Mouse (Mus musculus): ENCODE data around the gene Gm26558. TPM values are rescaled to one million over a fixed set of nuclear protein-coding genes. Genes with fewer than 3 reads are reported as not detected.

Gm26558 gene
- 3.8 and 4.6 TPM in 2 replicates for polyA plus RNA-seq (2016; fragmentation: Nextera tagmentation; extraction: Ambion mirVana)

DNA sequence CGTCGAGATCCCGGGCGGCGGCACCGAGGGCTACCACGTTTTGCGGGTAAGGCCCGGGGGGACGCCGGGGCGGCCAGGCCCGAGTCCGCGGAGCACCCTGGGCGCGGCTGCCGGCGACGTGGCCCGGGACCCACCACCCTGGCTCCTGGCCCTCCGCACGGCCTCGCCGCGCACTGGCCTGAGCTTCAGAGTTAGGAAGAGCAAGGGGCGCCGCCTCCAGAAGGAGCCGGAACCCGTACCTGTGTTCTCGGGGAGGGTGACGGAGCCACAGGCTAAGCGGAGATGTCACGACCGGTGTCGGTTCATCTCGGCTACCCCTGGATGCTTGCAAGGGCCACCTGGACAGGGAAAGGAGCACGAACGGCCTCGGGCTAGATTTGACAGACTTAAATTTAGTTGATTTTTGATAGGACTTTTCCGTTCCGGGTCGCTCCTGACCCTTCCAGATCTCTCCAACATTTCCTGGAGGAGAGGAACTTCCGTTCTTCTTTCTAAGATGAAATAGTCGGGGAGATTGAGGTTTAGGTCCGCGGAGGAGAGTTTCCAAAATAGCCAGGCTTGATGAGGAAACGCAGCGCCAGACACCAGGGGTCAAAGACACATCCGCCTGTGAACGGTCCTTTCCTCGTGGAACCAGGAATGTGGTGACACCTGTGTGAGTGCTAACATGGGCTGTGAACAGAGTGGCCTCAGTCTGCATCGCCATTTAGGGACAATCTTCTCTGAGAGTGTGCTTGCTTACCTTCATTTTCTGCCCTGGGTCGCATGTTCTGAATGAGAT, at the start of gene Gm26558:
TSS of gene Gm26558 (minus strand) at position 394 of the 781 bp plus-strand sequence.
- Histone ChIP-seq H3K27me3 (ENCODE audit: insufficient read depth, poor library complexity, severe bottlenecking) (0 out of 2 replicates have a peak, but pooled peaks cover 4% of the 10 kb centered on the region), H3K4me1 (peaks cover 18% of the 10 kb centered on the region), H3K27ac (peak within 1 kb of the TSS; percentile 99), H3K9me3 (no peaks in the 10 kb centered on the region), H3K4me3 (peak within 1 kb of the TSS; percentile 97), H3K36me3 (peaks cover 9% of the 10 kb centered on the region; the same call in 1 of the 2 replicates)
- peak; percentile 85 for DNase-seq (ENCODE audit: low spot score)
- WGBS, result under 1% methylated on average over 54 of the region's 54 CpGs

DNA sequence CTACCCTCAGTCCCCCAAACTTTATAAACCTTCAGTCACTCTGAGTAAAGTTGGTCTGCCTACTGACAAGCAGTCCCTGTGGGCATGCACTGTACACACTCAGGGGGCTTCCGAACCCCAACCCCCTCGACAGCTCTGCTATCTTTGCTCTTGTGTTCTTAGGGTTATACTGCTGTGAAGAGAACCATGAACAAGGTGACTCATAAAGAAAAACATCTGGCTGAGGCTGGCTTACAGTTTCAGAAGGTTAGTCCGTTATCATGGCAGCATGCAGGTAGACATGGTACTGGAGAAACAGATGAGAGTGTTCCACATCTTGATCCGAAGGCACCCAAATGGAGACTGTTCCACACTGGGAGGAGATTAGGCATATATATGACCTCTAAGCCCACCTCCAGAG, 49.0 kb upstream of the Gm26558 start:
- peaks cover 3% of the 10 kb centered on the region for H3K4me1 ChIP-seq
- no peak overlapping the region for H3K27ac ChIP-seq
- H3K9me3 ChIP-seq, result no peaks in the 10 kb centered on the region
- WGBS, result 91% methylated on average over 4 of the region's 4 CpGs
- peaks cover 64% of the 10 kb centered on the region for H3K36me3 ChIP-seq
- DNase-seq (ENCODE audit: low spot score), result peak; percentile 27
- no peaks in the 10 kb centered on the region for H3K27me3 ChIP-seq (ENCODE audit: insufficient read depth, poor library complexity, severe bottlenecking)
- H3K4me3 ChIP-seq, result no peak overlapping the region

DNA sequence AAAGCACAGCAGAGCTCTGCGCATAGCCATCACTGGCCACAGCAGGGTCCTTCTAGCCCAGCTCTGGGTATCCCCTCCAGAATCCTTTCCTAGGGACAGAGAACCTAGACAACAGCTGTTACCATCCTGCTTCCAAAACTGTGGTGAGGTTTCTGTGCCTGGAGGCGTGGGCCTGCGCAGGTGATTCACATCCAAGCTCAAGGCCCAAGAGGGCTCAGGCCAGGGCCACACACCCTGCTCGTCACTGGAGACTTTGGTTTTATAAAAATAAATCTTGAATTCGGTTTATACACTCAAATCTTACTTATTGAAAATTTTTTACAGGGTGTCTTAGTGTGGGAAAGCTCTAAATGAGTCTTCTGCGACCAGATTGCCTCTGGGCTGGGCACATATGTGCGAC, 48.3 kb upstream of the Gm26558 start:
- no peak overlapping the region for H3K27ac ChIP-seq
- peak; percentile 58 for DNase-seq (ENCODE audit: low spot score)
- no peaks in the 10 kb centered on the region for H3K27me3 ChIP-seq (ENCODE audit: insufficient read depth, poor library complexity, severe bottlenecking)
- WGBS, result 91% methylated on average over 7 of the region's 7 CpGs
- peaks cover 57% of the 10 kb centered on the region for H3K36me3 ChIP-seq
- no peak overlapping the region for H3K4me3 ChIP-seq
- H3K4me1 ChIP-seq, result peaks cover 5% of the 10 kb centered on the region
- H3K9me3 ChIP-seq, result no peaks in the 10 kb centered on the region

DNA sequence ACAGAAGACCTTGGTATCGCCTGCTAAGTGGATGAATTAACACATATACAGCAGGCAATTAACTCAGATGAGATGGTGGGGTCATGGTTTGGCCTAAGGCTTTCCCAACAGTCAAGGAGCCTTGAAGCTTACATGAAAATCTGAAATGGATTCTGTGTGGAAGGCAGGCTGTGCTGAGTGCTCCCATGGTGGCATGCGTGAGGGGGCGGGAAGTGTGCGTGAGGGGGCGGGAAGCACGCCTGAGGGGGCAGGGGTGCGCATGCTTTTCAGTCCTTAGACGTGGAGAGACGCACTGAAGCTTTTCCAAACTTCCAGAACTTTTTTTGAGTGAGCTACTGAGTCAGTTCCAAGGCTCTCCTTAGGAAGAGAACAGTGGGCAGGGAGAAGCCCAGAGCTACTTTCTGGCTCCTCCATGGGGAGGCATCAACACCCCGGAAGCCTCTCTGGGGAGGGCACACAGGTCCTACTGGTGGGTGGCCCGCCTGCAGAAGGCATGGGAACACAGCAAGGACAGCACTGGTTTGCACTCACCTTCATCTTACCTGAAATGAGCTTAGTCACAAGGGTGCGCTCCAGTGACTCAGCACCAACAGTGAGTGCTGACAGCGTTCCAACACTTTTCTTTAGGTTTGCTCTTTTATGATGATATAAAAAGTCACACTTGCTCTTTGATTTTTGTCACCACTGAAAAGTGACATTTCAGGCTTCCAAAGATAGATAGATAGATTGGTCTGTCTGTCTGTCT, 47.2 kb upstream of the Gm26558 start:
- Histone ChIP-seq H3K9me3 (no peaks in the 10 kb centered on the region), H3K4me3 (no peak overlapping the region), H3K4me1 (peaks cover 14% of the 10 kb centered on the region), H3K27me3 (ENCODE audit: insufficient read depth, poor library complexity, severe bottlenecking) (no peaks in the 10 kb centered on the region), H3K27ac (no peak overlapping the region), H3K36me3 (peaks cover 47% of the 10 kb centered on the region)
- WGBS, result 73% methylated on average over 13 of the region's 13 CpGs
- no peak for DNase-seq (ENCODE audit: low spot score)

DNA sequence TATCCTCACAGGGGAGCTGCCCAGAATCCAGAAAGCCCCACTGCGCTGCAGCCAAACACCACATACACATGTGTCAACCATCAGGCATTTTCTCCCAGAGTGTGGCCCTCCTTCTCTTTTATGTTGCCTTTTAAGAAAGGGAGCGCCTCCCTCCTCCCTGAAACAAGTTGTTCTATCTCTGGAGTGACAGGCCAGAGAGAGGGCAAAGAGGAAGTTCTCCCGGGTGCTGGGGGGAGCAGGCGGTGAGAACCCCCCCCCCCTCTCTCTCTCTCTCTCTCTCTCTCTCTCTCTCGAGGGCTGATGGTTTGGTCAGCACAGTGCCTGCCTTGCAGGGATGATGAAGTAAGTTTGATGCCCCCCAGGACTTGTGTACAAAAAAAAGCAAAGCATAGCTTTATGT, 40.5 kb upstream of the Gm26558 start:
- Histone ChIP-seq H3K36me3 (no peaks in the 10 kb centered on the region; the same call in 1 of the 2 replicates), H3K4me1 (peaks cover 27% of the 10 kb centered on the region), H3K9me3 (no peaks in the 10 kb centered on the region), H3K4me3 (no peak overlapping the region), H3K27me3 (ENCODE audit: insufficient read depth, poor library complexity, severe bottlenecking) (no peaks in the 10 kb centered on the region), H3K27ac (no peak overlapping the region)
- DNase-seq (ENCODE audit: low spot score), result no peak
- 40% methylated on average over 5 of the region's 5 CpGs for WGBS

DNA sequence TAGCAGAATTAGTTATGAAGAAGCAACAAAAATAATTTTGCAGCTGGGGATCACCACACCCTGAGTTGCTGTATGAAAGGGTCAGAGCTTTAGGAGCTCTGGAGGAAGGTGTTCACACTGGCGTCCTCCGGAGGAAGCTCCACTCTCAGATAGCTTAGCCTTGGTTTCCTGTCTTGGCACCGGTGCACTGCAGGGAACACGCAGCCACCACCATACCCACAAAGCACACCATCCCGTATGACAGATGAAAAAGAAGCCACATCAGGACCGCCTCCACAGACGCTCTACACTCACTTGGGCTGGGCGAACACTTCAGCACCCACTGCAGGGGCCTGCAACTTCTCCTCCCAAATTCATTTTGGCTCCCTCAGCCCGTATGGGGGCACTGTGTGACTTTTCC, 39.7 kb upstream of the Gm26558 start:
- 49% methylated on average over 9 of the region's 9 CpGs for WGBS
- Histone ChIP-seq H3K27ac (no peak overlapping the region), H3K36me3 (peaks cover under 1% of the 10 kb centered on the region; the same call in 1 of the 2 replicates), H3K4me3 (no peak overlapping the region), H3K27me3 (ENCODE audit: insufficient read depth, poor library complexity, severe bottlenecking) (no peaks in the 10 kb centered on the region), H3K4me1 (peaks cover 27% of the 10 kb centered on the region), H3K9me3 (no peaks in the 10 kb centered on the region)
- DNase-seq (ENCODE audit: low spot score), result no peak

DNA sequence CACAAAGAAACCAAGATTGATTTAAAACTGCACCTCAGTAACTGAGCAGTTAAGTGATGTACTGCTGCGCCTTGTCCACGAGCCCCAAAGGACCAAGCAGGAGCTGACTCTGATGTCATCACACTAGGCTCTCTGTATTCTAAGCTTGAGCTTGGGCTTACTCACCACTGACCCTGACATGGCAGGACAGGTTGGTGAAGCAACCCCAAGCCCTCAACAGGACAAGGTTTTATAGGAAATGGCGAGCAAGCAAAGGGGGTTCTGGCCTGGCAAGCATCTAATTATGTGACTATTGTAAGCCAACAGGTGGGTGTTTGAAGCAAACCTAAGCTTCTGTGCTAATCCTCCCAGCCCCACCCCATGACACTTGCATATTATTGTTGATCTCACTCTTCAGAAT, 38.9 kb upstream of the Gm26558 start:
- Histone ChIP-seq H3K27me3 (ENCODE audit: insufficient read depth, poor library complexity, severe bottlenecking) (no peaks in the 10 kb centered on the region), H3K4me3 (no peak overlapping the region), H3K27ac (no peak overlapping the region), H3K36me3 (peaks cover 2% of the 10 kb centered on the region), H3K9me3 (no peaks in the 10 kb centered on the region), H3K4me1 (peaks cover 27% of the 10 kb centered on the region)
- WGBS, result 91% methylated on average over 3 of the region's 3 CpGs
- no peak for DNase-seq (ENCODE audit: low spot score)

DNA sequence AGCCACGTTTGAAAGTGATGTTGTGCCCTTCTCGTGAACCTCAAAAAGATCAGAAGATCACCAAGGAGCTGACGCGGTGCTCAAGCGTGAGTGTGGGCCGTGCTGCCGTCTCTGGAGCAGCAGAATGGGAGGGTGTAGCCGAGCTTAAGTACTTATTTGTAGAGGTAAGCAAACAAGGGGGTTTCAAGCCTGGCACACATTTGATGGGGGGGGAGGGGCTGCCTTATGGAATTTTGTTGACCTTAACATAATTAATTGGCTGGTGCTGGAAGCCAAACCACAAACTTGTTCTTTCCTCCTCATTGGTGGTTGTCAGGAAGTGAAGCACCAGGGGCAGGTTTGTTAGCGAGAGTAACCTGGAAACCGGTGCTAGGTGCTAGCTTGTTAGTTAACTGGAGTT, 33.8 kb upstream of the Gm26558 start:
- Histone ChIP-seq H3K27me3 (ENCODE audit: insufficient read depth, poor library complexity, severe bottlenecking) (no peaks in the 10 kb centered on the region), H3K27ac (no peak overlapping the region), H3K36me3 (peaks cover 37% of the 10 kb centered on the region), H3K9me3 (no peaks in the 10 kb centered on the region), H3K4me3 (no peak overlapping the region), H3K4me1 (no peaks in the 10 kb centered on the region; the same call in 1 of the 2 replicates)
- 90% methylated on average over 10 of the region's 10 CpGs for WGBS
- no peak for DNase-seq (ENCODE audit: low spot score)

DNA sequence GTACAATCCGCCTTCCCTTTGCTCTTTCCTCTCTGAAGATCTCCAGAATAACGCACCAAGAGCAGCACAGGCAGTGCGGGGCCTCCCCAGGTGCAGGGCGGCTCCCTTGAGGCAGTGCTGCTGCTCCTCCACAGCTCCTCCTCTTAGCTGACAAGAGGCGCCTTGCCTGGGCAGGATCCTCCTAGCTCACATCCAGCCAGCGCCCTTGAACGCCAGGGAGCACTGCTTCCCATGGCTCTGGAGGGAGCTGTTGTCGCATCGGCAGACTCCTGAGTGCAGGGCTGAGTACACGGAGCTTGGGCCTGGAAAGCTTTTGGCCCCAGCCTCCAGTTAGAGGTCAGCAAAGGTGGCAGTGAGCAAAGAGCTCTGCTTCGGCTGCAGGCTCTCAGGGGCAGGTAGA, 28.3 kb upstream of the Gm26558 start:
- DNase-seq (ENCODE audit: low spot score), result no peak
- 81% methylated on average over 11 of the region's 11 CpGs for whole genome bisulfite sequencing
- Histone ChIP-seq H3K36me3 (peaks cover 88% of the 10 kb centered on the region), H3K4me1 (no peaks in the 10 kb centered on the region; the same call in 1 of the 2 replicates), H3K27ac (no peak overlapping the region), H3K4me3 (no peak overlapping the region), H3K27me3 (ENCODE audit: insufficient read depth, poor library complexity, severe bottlenecking) (no peaks in the 10 kb centered on the region), H3K9me3 (no peaks in the 10 kb centered on the region)

DNA sequence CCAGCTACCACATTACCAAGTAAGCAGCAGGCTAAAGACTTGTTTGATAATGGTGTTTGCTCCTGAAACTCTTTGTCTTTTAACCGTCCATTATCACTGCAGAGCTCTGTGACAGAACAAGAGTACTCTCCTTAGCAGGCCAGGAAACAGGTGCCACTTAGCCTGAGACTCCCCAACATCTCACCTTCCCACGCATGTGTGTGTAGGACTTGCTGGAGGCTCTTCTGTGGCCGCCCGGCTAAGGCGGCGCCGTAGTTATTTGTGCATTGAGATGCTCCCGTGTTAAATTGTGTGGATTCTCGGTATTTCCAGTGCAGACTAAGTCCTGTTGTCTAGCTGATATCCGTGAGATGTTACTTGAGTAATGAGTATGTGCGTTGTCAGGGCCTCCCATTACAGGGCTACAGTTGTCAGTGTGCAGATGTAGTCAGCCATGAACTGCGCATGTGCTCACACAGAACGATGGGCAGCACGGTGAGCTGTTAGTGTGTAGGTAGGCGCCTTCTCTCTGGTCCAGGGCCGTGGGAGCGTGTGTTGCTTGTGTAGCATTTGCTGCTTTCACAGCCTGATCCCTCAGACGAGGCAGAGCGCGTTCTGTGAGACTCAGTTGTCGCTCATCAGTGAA, 26.7 kb upstream of the Gm26558 start:
- no peaks in the 10 kb centered on the region for H3K4me1 ChIP-seq
- no peak overlapping the region for H3K4me3 ChIP-seq
- peaks cover 98% of the 10 kb centered on the region for H3K36me3 ChIP-seq
- H3K27me3 ChIP-seq (ENCODE audit: insufficient read depth, poor library complexity, severe bottlenecking), result no peaks in the 10 kb centered on the region
- no peak for DNase-seq (ENCODE audit: low spot score)
- WGBS, result 95% methylated on average over 21 of the region's 21 CpGs
- H3K9me3 ChIP-seq, result no peaks in the 10 kb centered on the region
- H3K27ac ChIP-seq, result no peak overlapping the region

DNA sequence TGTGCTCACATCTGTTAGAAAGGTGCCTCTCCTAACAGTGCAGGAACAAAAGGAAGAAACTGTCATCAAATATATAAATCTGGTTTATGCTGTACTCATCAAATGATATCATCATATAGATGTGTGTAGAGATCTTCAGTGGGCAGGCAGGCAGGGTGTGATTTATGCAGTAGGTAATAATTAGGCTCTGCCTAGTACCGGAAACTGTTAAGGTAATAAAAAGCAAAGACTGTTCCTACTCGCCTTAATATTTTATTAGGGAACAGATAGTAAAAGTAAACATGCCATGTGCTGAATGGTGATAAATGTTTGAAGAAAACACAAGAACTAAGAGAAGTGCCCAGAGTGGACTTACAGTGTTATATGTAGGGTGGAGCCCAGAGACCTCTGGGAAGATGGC, 20.4 kb upstream of the Gm26558 start:
- WGBS, result 92% methylated on average over 2 of the region's 2 CpGs
- DNase-seq (ENCODE audit: low spot score), result no peak
- Histone ChIP-seq H3K4me1 (no peaks in the 10 kb centered on the region), H3K36me3 (peaks cover 96% of the 10 kb centered on the region), H3K9me3 (no peaks in the 10 kb centered on the region), H3K27me3 (ENCODE audit: insufficient read depth, poor library complexity, severe bottlenecking) (no peaks in the 10 kb centered on the region), H3K4me3 (no peak overlapping the region), H3K27ac (no peak overlapping the region)

DNA sequence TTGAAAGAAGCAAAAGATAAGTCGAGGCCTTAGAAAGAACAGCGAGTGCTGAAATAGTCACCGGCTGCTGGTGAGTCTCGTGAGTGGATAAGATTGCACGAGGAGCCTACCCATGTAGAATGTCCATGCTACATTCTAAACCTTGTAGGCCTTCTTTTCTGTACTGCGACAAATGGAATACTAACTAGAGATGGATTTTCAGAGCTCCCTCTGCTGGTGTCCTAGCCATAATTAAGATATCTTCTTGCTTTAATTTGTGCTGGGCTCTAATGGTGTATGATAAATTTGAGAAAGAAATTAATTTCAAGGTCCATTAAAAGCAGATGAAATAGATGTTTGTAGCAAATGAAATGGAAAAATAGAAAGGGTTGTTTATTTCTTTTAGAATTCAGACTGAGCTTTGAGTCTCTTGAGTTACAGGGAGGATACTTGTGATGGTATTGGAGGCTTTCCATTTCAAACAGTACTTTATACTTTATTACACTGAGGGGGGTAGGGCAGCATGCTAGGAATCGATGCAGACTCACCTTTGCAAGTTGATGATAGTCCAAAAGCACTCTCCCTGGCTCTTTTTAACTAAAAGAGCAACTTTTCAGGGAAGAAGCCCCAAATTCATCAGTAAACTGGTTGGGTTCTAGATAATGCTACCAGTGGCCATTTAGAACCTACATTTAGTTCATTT, 11.7 kb upstream of the Gm26558 start:
- Histone ChIP-seq H3K27me3 (ENCODE audit: insufficient read depth, poor library complexity, severe bottlenecking) (no peaks in the 10 kb centered on the region), H3K4me1 (peaks cover 8% of the 10 kb centered on the region), H3K4me3 (no peak overlapping the region), H3K27ac (no peak overlapping the region), H3K9me3 (no peaks in the 10 kb centered on the region), H3K36me3 (peaks cover 13% of the 10 kb centered on the region)
- no peak for DNase-seq (ENCODE audit: low spot score)
- WGBS, result 62% methylated on average over 7 of the region's 7 CpGs

Data from heart, embryonic 10.5 days (tissue).